Mouse (Mus musculus) cerebellum, postnatal 4 days (tissue): Measurements from ENCODE around the gene Klk5.
A peak's percentile ranks its signal among the peaks of the same experiment; 100 is the strongest.

Source experiments
- DNase-seq, 2 experiments: peaks; one replicate each; pipeline ENCODE4 v3.0.0; 2022; ENCODE audit warnings: low spot score in 2 of 2, mixed read lengths in 1 of 2

The Klk5 gene

GRCm38 (mm10) chr7:43876444-43876843, 34.7 kb downstream of the Klk5 start:
- DNase-seq: no peak

- DNase-seq: no peak
These were observed 36.5 kb downstream of the Klk5 start for GRCm38 (mm10) chr7:43878281-43878680.

DNA sequence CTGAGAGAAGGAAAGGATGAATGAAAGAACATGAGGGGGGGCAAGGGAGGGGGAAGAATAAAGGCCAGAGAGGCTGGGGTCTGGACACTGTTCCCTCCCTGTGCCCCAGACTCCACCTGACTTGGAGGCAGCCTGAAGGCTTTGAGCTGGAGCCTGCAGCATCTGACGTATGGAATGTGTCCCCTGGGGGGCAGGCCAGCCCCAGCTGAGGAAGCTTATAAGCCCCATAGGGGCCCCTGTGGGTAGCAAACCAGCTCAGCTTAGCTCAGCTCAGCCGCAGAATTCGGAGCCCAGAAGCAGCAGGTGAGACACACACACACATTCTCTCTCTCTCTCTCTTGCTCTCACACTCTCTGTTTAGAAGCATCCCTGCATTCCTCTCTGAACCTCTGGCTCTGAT, 39.1 kb downstream of the Klk5 start, which contains the start of gene Klk4:
Gene Klk4, plus strand, starts transcription at position 249 of the 400 bp plus-strand sequence.
- DNase-seq: peak in 1 of 2 experiments; percentile 12

DNA sequence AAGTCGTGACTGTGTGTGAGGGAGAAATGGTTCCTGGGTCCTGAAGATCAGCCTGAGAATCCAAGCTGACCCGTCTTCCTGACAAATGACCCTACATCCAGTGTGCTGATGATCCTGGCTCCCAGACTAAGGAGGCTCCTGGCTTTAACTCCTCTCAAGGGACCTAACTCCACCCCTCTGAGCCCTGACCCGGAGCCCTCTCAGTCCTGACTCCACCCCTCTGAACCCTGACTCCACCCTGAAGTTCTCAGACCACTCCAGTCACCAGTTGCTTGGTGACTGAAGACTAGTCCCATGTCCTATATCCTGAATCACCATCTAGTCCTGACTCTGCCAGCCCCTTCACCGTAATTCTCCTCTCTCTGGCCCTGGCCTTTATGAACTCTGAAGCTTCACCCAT, 40.6 kb downstream of the Klk5 start:
- no peak for DNase-seq

GRCm38 (mm10) chr7:43882811-43883210, 41.0 kb downstream of the Klk5 start:
- DNase-seq: no peak

GRCm38 (mm10) chr7:43883547-43883946, 41.8 kb downstream of the Klk5 start:
- peak; percentile 36 to 56 for DNase-seq

- DNase-seq: no peak
These were observed 49.6 kb downstream of the Klk5 start for GRCm38 (mm10) chr7:43891365-43891764.

DNA sequence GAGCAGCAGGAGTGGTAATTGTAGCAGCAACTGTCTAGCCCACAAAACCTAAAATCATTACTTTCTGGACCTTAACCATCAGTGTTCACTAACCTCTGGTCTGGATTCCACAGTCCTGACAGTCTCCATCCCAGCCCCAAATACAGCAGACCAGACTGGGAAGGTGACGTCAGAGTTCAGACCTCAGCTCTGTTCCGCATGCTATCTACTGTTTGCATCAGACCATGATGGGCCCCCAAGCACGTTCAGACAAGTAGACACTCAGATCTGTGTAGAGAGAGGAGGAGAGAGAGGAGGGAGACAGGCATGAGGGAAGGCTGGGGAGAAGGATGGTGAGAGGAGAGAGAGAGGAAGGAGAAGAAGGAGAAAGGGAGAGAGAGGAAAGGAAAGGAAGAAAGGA, 50.0 kb downstream of the Klk5 start:
- DNase-seq: no peak

DNA sequence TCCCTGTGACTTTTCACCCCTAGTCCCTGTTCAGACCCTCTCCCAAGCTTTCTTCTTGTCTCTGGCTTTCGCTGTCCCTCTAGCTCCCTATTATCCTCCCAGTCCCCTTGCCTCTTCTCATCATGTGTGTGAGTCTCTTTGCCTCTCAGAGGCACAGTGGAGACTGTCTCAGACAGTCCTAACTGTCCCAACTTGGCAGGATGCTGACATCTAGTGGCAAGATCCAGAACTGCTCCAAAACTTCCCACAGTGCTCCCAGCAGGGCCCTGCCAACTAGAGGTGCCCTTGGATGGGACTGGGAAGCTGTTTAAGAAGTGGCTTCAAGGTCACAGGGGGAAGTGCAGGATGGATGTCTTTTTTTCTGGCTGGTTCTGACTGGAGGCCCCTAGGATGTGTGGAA, 53.1 kb downstream of the Klk5 start:
- peak; percentile 82 to 87 for DNase-seq
